Mouse (Mus musculus): ENCODE data around the gene Gbp3. TPM values are rescaled to one million over a fixed set of nuclear protein-coding genes. Genes with fewer than 3 reads are reported as not detected.

The Gbp3 gene
- total RNA-seq, 4 experiments from 2014 or later, result 7.1 to 14.0 (median 9.8) TPM

GRCm38 (mm10) chr3:142590431-142591067 is 30.7 kb downstream of the Gbp3 start:
- no peak for DNase-seq

GRCm38 (mm10) chr3:142594547-142594946 is 34.7 kb downstream of the Gbp3 start, which contains the start of gene Gbp2b:
Gene Gbp2b (plus strand): TSS chr3:142594847.
- no peak for DNase-seq

DNA sequence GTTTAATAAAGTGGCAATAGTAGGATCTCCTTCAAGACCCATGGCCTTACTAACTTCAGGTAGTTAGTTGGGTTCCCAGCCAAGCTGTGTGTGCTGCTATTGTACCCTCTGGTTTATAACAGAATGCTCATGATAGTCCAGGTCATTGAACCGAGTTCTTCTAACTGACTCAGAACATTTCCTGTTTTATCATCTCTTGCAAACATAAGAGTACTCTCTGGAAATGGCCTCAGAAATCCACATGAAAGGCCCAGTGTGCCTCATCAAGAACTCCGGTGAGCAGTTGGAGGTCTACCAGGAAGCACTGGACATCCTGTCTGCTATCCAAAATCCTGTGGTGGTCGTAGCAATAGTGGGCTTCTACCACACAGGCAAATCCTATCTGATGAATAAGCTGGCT is 38.1 kb downstream of the Gbp3 start:
- no peak for DNase-seq

GRCm38 (mm10) chr3:142601675-142602074 is 41.8 kb downstream of the Gbp3 start:
- DNase-seq, result no peak

DNA sequence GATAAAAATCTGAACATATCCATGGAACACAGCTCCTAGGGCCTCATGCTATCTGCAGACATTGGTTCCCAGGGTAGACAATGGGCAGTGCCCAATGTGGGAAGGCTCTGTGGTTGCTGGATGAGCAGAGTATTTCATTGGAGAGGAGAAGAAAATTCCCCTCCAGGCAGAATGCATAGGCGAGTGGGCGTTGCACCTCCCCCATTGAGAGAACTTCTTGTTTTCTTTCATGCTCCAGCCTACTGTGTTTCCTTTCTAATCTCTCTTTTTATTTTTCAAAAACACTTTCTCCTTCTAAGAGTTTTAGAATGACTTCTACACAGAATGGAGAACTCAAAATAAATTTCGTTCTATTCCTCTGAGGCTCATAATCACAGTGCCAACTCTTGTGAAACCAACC is 58.8 kb downstream of the Gbp3 start:
- no peak for DNase-seq

- no peak for DNase-seq
Observed at GRCm38 (mm10) chr3:142619606-142620005, 59.8 kb downstream of the Gbp3 start.

- peak; percentile 25 for DNase-seq
Observed at GRCm38 (mm10) chr3:142620111-142620955, 60.5 kb downstream of the Gbp3 start, which contains the start of gene Gbp2. Gene Gbp2 (plus strand): TSS chr3:142620602.

- DNase-seq, result no peak
Observed at GRCm38 (mm10) chr3:142620956-142621562, 61.2 kb downstream of the Gbp3 start.

Other genes with a start within 250 kb of the Gbp3 start
- gene Pdlim5, start 164.3 kb upstream of the Gbp3 start, total RNA-seq (2022), result 10 to 100 TPM; 40.7 to 88.6 (median 54.4) TPM
- 1 to 10 TPM; 3.1 to 5.2 (median 4.3) TPM for gene Gbp5, start 66.0 kb upstream of the Gbp3 start, total RNA-seq (2022)
- gene Gbp7, start 29.7 kb upstream of the Gbp3 start, total RNA-seq (2022), result 10 to 100 TPM; 16.1 to 23.3 (median 17.2) TPM
- gene Gbp2b, start 34.8 kb downstream of the Gbp3 start, total RNA-seq (2022), result under 1 TPM; 0.37 to 0.43 (median 0.39) TPM
- 10 to 100 TPM; 15.3 to 21.3 (median 17.4) TPM for gene Gbp2, start 60.6 kb downstream of the Gbp3 start, total RNA-seq (2022)
- 10 to 100 TPM; 13.6 to 25.6 (median 19.1) TPM for gene Kyat3, start 141.0 kb downstream of the Gbp3 start, total RNA-seq (2022)
- gene Gtf2b, start 205.0 kb downstream of the Gbp3 start, total RNA-seq (2022), result 10 to 100 TPM; 55.8 to 69.4 (median 63.2) TPM

Measured in adrenal gland, adult 8-10 months (tissue).